Mouse (Mus musculus) bone marrow, adult 2 months (tissue): ENCODE data around the gene Rangap1.
A peak's percentile ranks its signal among the peaks of the same experiment; 100 is the strongest.

Experiments
- CTCF ChIP-seq: fragments of 200-500 bp; IDR thresholded peaks from 2 replicates; pipeline ENCODE4 v1.5.1; 2011; ENCODE audit warnings: low read length, control low read depth; ENCODE audit not compliant: control insufficient read depth, insufficient read depth
- POLR2A ChIP-seq: fragments of 200-500 bp; IDR thresholded peaks from 2 replicates; pipeline ENCODE4 v1.6.1; 2011; ENCODE audit warnings: low read depth, mild to moderate bottlenecking, control low read depth, low read length, borderline replicate concordance; ENCODE audit not compliant: control insufficient read depth

GRCm38 (mm10) chr15:81729792-81730635 lies 15.3 kb downstream of the Rangap1 start:
- TF ChIP-seq POLR2A (peak; percentile 64; the same call in 1 of the 2 replicates), CTCF (no peak)
